ENCODE assay signal across 10 mouse cellular contexts in genomic region chr7:119997066-119997465, GRCm38 (mm10).
"Had no signal": no experiment of that assay in that cellular context is flagged by ENCODE, and none has a peak within 500 bp of the region (broad histone marks: within the 10 kb centered on the region; RNA-seq: fewer than 3 reads in every experiment).

No protein-coding gene starts in this region.

- DNase-seq: kidney, adult 2 months; kidney, postnatal 14 days; left cerebral cortex, postnatal 4 days; lung, embryonic 14.5 days; lung, postnatal 10 days; spleen, adult 18-20 months; thymus, adult 18-20 months; thymus, postnatal 14 days had no signal

- ATAC-seq: liver, embryonic 12.5 days; midbrain, embryonic 16.5 days had no signal
